Mouse (Mus musculus): ENCODE results near the gene Plpp3. TPM values are rescaled to one million over a fixed set of nuclear protein-coding genes. Genes with fewer than 3 reads are reported as not detected.

Gene Plpp3
- total and polyA plus RNA-seq, 2 experiments from 2014 or later, result 167 to 180 TPM

GRCm38 (mm10) chr4:105156955-105157275, 232 bp upstream of the Plpp3 start:
- Histone ChIP-seq H3K27me3 (ENCODE audit: insufficient read depth, low read length) (no peaks in the 10 kb centered on the region), H3K4me3 (ENCODE audit: low read length) (peak overlapping the region; percentile 86), H3K9ac (replicated peaks; ENCODE audit: low read length) (0 out of 2 replicates have a peak overlapping the region, but pooled peaks have one; percentile 76), H3K4me1 (ENCODE audit: insufficient read depth, low read length) (no peaks in the 10 kb centered on the region), H3K27ac (0 out of 2 replicates have a peak overlapping the region, but pooled peaks have one; percentile 89), H3K36me3 (ENCODE audit: insufficient read depth, low read length) (no peaks in the 10 kb centered on the region), H3K4me2 (ENCODE audit: low read depth, low read length) (peak overlapping the region; percentile 84), H3K9me3 (ENCODE audit: low read length) (no peaks in the 10 kb centered on the region)
- peak; percentile 56 for TF ChIP-seq CTCF (IDR thresholded peaks at IDR 0.05; ENCODE audit: low read depth)
- no peak for DNase-seq (ENCODE audit: low spot score)
- ATAC-seq, result no peak
- WGBS, result under 1% methylated on average over 4 of the region's 4 CpGs

- ATAC-seq, result peak; percentile 73
- peak overlapping the region; percentile 86 for H3K4me3 ChIP-seq (ENCODE audit: low read length)
- H3K4me1 ChIP-seq (ENCODE audit: insufficient read depth, low read length), result no peaks in the 10 kb centered on the region
- H3K36me3 ChIP-seq (ENCODE audit: insufficient read depth, low read length), result no peaks in the 10 kb centered on the region
- H3K9me3 ChIP-seq (ENCODE audit: low read length), result no peaks in the 10 kb centered on the region
- peak overlapping the region; percentile 76 for H3K9ac ChIP-seq (replicated peaks; ENCODE audit: low read length)
- peak; percentile 85 for DNase-seq (ENCODE audit: low spot score)
- peak; percentile 69 for TF ChIP-seq CTCF (IDR thresholded peaks at IDR 0.05; ENCODE audit: low read depth)
- peak overlapping the region; percentile 89 for H3K27ac ChIP-seq
- no peaks in the 10 kb centered on the region for H3K27me3 ChIP-seq (ENCODE audit: insufficient read depth, low read length)
- WGBS, result under 1% methylated on average over 26 of the region's 26 CpGs
- peak overlapping the region; percentile 84 for H3K4me2 ChIP-seq (ENCODE audit: low read depth, low read length)
Measured at GRCm38 (mm10) chr4:105158169-105158555, 1.0 kb downstream of the Plpp3 start.

- Histone ChIP-seq H3K4me3 (ENCODE audit: low read length) (peak overlapping the region; percentile 86), H3K27me3 (ENCODE audit: insufficient read depth, low read length) (no peaks in the 10 kb centered on the region), H3K4me1 (ENCODE audit: insufficient read depth, low read length) (no peaks in the 10 kb centered on the region), H3K9ac (replicated peaks; ENCODE audit: low read length) (peak overlapping the region; percentile 76), H3K4me2 (ENCODE audit: low read depth, low read length) (peak overlapping the region; percentile 84), H3K9me3 (ENCODE audit: low read length) (no peaks in the 10 kb centered on the region), H3K36me3 (ENCODE audit: insufficient read depth, low read length) (no peaks in the 10 kb centered on the region), H3K27ac (peak overlapping the region; percentile 89)
- peak; percentile 60 for DNase-seq (ENCODE audit: low spot score)
- 2% methylated on average over 18 of the region's 18 CpGs for WGBS
- ATAC-seq, result no peak
- TF ChIP-seq CTCF (IDR thresholded peaks at IDR 0.05; ENCODE audit: low read depth), result peak; percentile 46
Measured at GRCm38 (mm10) chr4:105158651-105159530, 1.7 kb downstream of the Plpp3 start.

- Histone ChIP-seq H3K36me3 (ENCODE audit: insufficient read depth, low read length) (no peaks in the 10 kb centered on the region), H3K4me3 (ENCODE audit: low read length) (peak overlapping the region; percentile 86), H3K9ac (replicated peaks; ENCODE audit: low read length) (peak overlapping the region; percentile 76), H3K27ac (peak overlapping the region; percentile 56; the same call in 1 of the 2 replicates), H3K9me3 (ENCODE audit: low read length) (no peaks in the 10 kb centered on the region), H3K4me2 (ENCODE audit: low read depth, low read length) (peak overlapping the region; percentile 84), H3K4me1 (ENCODE audit: insufficient read depth, low read length) (no peaks in the 10 kb centered on the region), H3K27me3 (ENCODE audit: insufficient read depth, low read length) (no peaks in the 10 kb centered on the region)
- no peak for TF ChIP-seq CTCF (IDR thresholded peaks at IDR 0.05; ENCODE audit: low read depth)
- no peak for DNase-seq (ENCODE audit: low spot score)
- whole genome bisulfite sequencing, result 17% methylated on average over 6 of the region's 6 CpGs
- ATAC-seq, result no peak
Measured at GRCm38 (mm10) chr4:105159531-105159870, 2.4 kb downstream of the Plpp3 start.

- H3K27ac ChIP-seq, result 0 out of 2 replicates have a peak overlapping the region, but pooled peaks have one; percentile 4
- 66% methylated on average over 6 of the region's 6 CpGs for WGBS
- H3K27me3 ChIP-seq (ENCODE audit: insufficient read depth, low read length), result no peaks in the 10 kb centered on the region
- no peak for ATAC-seq
- peaks cover 3% of the 10 kb centered on the region; the same call in 1 of the 2 replicates for H3K4me1 ChIP-seq (ENCODE audit: insufficient read depth, low read length)
- no peaks in the 10 kb centered on the region for H3K9me3 ChIP-seq (ENCODE audit: low read length)
- DNase-seq (ENCODE audit: low spot score), result no peak
- no peaks in the 10 kb centered on the region for H3K36me3 ChIP-seq (ENCODE audit: insufficient read depth, low read length)
- TF ChIP-seq CTCF (IDR thresholded peaks at IDR 0.05; ENCODE audit: low read depth), result no peak
- peak overlapping the region; percentile 86 for H3K4me3 ChIP-seq (ENCODE audit: low read length)
- H3K9ac ChIP-seq (replicated peaks; ENCODE audit: low read length), result peak overlapping the region; percentile 37; the same call in 1 of the 2 replicates
- peak overlapping the region; percentile 84 for H3K4me2 ChIP-seq (ENCODE audit: low read depth, low read length)
Measured at GRCm38 (mm10) chr4:105160470-105160869, 3.3 kb downstream of the Plpp3 start.

- WGBS, result 46% methylated on average over 6 of the region's 6 CpGs
Measured at GRCm38 (mm10) chr4:105162014-105162413, 4.9 kb downstream of the Plpp3 start.

GRCm38 (mm10) chr4:105162676-105163075, 5.5 kb downstream of the Plpp3 start:
- Histone ChIP-seq H3K4me2 (ENCODE audit: low read depth, low read length) (peak overlapping the region; percentile 33), H3K4me3 (ENCODE audit: low read length) (no peak overlapping the region), H3K27me3 (ENCODE audit: insufficient read depth, low read length) (no peaks in the 10 kb centered on the region), H3K4me1 (ENCODE audit: insufficient read depth, low read length) (peaks cover 3% of the 10 kb centered on the region; the same call in 1 of the 2 replicates), H3K9ac (replicated peaks; ENCODE audit: low read length) (no peak overlapping the region), H3K9me3 (ENCODE audit: low read length) (no peaks in the 10 kb centered on the region), H3K27ac (no peak overlapping the region), H3K36me3 (ENCODE audit: insufficient read depth, low read length) (no peaks in the 10 kb centered on the region)
- DNase-seq (ENCODE audit: low spot score) (no peak), ATAC-seq (no peak)
- TF ChIP-seq CTCF (IDR thresholded peaks at IDR 0.05; ENCODE audit: low read depth), result no peak
- 71% methylated on average over 2 of the region's 2 CpGs for WGBS

More at GRCm38 (mm10) chr4:105162014-105162413, 4.9 kb downstream of the Plpp3 start:
- Histone ChIP-seq H3K9me3 (ENCODE audit: low read length) (no peaks in the 10 kb centered on the region), H3K9ac (replicated peaks; ENCODE audit: low read length) (no peak overlapping the region), H3K36me3 (ENCODE audit: insufficient read depth, low read length) (no peaks in the 10 kb centered on the region), H3K4me1 (ENCODE audit: insufficient read depth, low read length) (peaks cover 3% of the 10 kb centered on the region; the same call in 1 of the 2 replicates), H3K4me2 (ENCODE audit: low read depth, low read length) (peak overlapping the region; percentile 33), H3K27me3 (ENCODE audit: insufficient read depth, low read length) (no peaks in the 10 kb centered on the region), H3K27ac (no peak overlapping the region), H3K4me3 (ENCODE audit: low read length) (no peak overlapping the region)
- no peak for ATAC-seq
- no peak for DNase-seq (ENCODE audit: low spot score)
- peak; percentile 43; the same call in 1 of the 2 replicates for TF ChIP-seq CTCF (IDR thresholded peaks at IDR 0.05; ENCODE audit: low read depth)
